In the genomic region with DNA sequence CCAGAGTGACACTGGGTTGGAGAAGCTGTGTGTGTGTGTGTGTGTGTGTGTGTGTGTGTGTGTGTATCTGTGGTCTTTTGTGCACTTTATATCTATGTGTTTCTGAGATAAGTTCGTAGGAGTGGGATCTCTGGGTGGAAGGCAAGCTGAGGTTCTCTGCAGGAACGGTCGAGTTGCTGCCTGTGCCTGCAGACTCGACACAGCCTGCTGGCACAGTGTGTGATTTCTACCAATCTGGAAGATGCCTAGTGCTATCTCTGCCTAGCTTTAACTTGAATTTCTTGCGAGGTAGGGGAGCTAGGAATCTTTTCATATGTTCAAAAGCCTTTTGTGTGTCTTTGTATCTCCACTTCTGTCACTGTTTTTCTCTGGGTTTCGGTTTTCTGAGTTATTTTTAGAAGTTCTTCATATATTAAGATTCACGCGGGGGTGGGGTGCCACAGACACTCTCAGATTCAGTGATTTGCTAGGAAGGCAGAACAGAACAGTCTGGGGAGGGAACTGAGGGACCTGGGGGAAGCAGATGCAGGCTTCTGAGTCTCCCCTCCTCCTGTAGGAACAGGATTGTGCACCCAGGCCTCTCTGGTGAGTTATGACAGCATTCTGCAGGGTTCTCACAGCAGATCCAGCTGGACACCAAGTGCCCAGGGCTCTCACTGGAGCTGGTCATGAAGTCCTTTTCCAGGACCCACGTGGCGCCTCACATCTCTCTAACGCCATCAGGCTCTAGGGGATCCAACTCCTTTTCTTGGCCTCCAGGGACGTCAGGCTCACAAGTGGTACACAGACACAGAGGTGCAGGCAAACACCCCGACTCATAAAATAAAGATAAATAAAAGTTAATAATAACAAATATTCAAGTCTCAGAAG, we compare ENCODE assay signal across 14 mouse cellular contexts. TPM values are rescaled to one million over a fixed set of nuclear protein-coding genes. Genes with fewer than 3 reads are reported as not detected.
DNase-seq lines count a peak whose midpoint lies in the region; ATAC-seq and TF ChIP-seq lines count a peak whose summit lies in the region.
"Had no signal": no experiment of that assay in that cellular context is flagged by ENCODE, and none has a peak within 500 bp of the region (broad histone marks: within the 10 kb centered on the region; RNA-seq: fewer than 3 reads in every experiment).

No protein-coding gene starts in this region.

- H3K4me2 ChIP-seq in heart, embryonic 12.5 days = peak overlapping the region; percentile 42
- no peak overlapping the region for H3K4me2 ChIP-seq in liver, embryonic 11.5 days
- H3K4me2 ChIP-seq: limb, embryonic 12.5 days had no signal

- ATAC-seq in heart, embryonic 12.5 days (ENCODE audit: insufficient number of reproducible peaks, low FRiP score) = no peak
- ATAC-seq in liver, embryonic 11.5 days (replicated peaks; ENCODE audit: low FRiP score) = no peak
- ATAC-seq: intestine, embryonic 16.5 days had no signal

- peak overlapping the region; percentile 42 for H3K27ac ChIP-seq in heart, embryonic 12.5 days (ENCODE audit: poor library complexity, severe bottlenecking)
- H3K27ac ChIP-seq in heart, adult 2 months = no peak overlapping the region
- peak overlapping the region; percentile 63 for H3K27ac ChIP-seq in bone marrow macrophage, adult 2 months (ENCODE audit: insufficient read depth, low read depth, low read length)
- no peak overlapping the region for H3K27ac ChIP-seq in liver, embryonic 11.5 days (ENCODE audit: low read depth, low read length)
- H3K27ac ChIP-seq: limb, embryonic 12.5 days had no signal

- H3K79me2 ChIP-seq in heart, adult 2 months (replicated peaks; ENCODE audit: control insufficient read depth, insufficient read depth, low read length) = no peaks in the 10 kb centered on the region

- H3K36me3 ChIP-seq in heart, embryonic 12.5 days = peaks cover 3% of the 10 kb centered on the region; the same call in 1 of the 2 replicates
- no peaks in the 10 kb centered on the region for H3K36me3 ChIP-seq in heart, adult 2 months (ENCODE audit: control insufficient read depth, insufficient read depth, low read length)
- H3K36me3 ChIP-seq in liver, embryonic 11.5 days (ENCODE audit: control insufficient read depth, insufficient read depth, low read length) = no peaks in the 10 kb centered on the region
- H3K36me3 ChIP-seq: limb, embryonic 12.5 days had no signal

- H3K4me3 ChIP-seq in heart, embryonic 12.5 days = no peak overlapping the region
- no peak overlapping the region for H3K4me3 ChIP-seq in heart, adult 2 months
- H3K4me3 ChIP-seq in bone marrow macrophage, adult 2 months (ENCODE audit: insufficient read depth, low read length) = no peak overlapping the region
- no peak overlapping the region for H3K4me3 ChIP-seq in liver, embryonic 11.5 days (ENCODE audit: low read depth, low read length)
- H3K4me3 ChIP-seq: limb, embryonic 12.5 days had no signal

- no peaks in the 10 kb centered on the region for H3K27me3 ChIP-seq in heart, embryonic 12.5 days (replicated peaks)
- H3K27me3 ChIP-seq in heart, adult 2 months (ENCODE audit: control insufficient read depth, insufficient read depth, low read length) = no peaks in the 10 kb centered on the region
- H3K27me3 ChIP-seq in liver, embryonic 11.5 days (replicated peaks; ENCODE audit: control insufficient read depth, insufficient read depth, low read length) = no peaks in the 10 kb centered on the region
- H3K27me3 ChIP-seq: limb, embryonic 12.5 days had no signal

- DNase-seq in heart, adult 2 months = no peak
- DNase-seq in A20 (ENCODE audit: low read depth, low spot score) = peak; percentile 21
- peak; percentile 53 to 75 for DNase-seq in left cerebral cortex, postnatal 10 days (ENCODE audit: extremely low spot score in 1 of 2, low spot score in 2 of 2)
- no peak for DNase-seq in urinary bladder, postnatal 36 days (ENCODE audit: low spot score in 2 of 2)
- DNase-seq in liver, embryonic 11.5 days (ENCODE audit: low spot score) = no peak
- DNase-seq in retina, postnatal 1 day = no peak
- DNase-seq: adrenal gland, adult 8-10 months; embryo, embryonic 11 days; lung, postnatal 10 days had no signal

- TF ChIP-seq POLR2A in heart, adult 2 months (IDR thresholded peaks at IDR 0.05; ENCODE audit: insufficient read depth, low read depth, low read length) = no peak
- TF ChIP-seq POLR2A in bone marrow macrophage, adult 2 months (IDR thresholded peaks at IDR 0.05; ENCODE audit: borderline replicate concordance, low read depth, low read length) = no peak

- no peak for TF ChIP-seq CTCF in heart, adult 2 months (IDR thresholded peaks at IDR 0.05)
- TF ChIP-seq CTCF in bone marrow macrophage, adult 2 months (IDR thresholded peaks at IDR 0.05; ENCODE audit: low read depth, low read length) = no peak

- H3K9ac ChIP-seq in heart, embryonic 12.5 days = peak overlapping the region; percentile 51
- no peak overlapping the region for H3K9ac ChIP-seq in heart, adult 2 months (ENCODE audit: low read depth, low read length)
- H3K9ac ChIP-seq in liver, embryonic 11.5 days (ENCODE audit: low read depth, low read length) = no peak overlapping the region
- H3K9ac ChIP-seq: limb, embryonic 12.5 days had no signal

- intact Hi-C loops in heart, adult 2 months (cut with DNase I) = no loop called here
- intact Hi-C loops in left cerebral cortex, postnatal 10 days (cut with DNase I) = no loop called here

- WGBS in heart, embryonic 12.5 days = 40% methylated on average over 13 of the region's 13 CpGs
- 35% methylated on average over 13 of the region's 13 CpGs for WGBS in heart, adult 2 months
- 65% methylated on average over 13 of the region's 13 CpGs for WGBS in liver, embryonic 11.5 days

- peaks cover 11% of the 10 kb centered on the region; the same call in 1 of the 2 replicates for H3K9me3 ChIP-seq in heart, embryonic 12.5 days (replicated peaks)
- H3K9me3 ChIP-seq in liver, embryonic 11.5 days (ENCODE audit: control insufficient read depth, low read length) = no peaks in the 10 kb centered on the region
- H3K9me3 ChIP-seq: G1E had no signal

- TF ChIP-seq EP300 in heart, adult 2 months (IDR thresholded peaks at IDR 0.05; ENCODE audit: insufficient read depth, low read depth, low read length) = no peak

- H3K4me1 ChIP-seq in heart, embryonic 12.5 days (replicated peaks) = peaks cover 17% of the 10 kb centered on the region
- no peaks in the 10 kb centered on the region; the same call in 1 of the 2 replicates for H3K4me1 ChIP-seq in heart, adult 2 months (ENCODE audit: control insufficient read depth, insufficient read depth, low read length)
- peaks cover 12% of the 10 kb centered on the region for H3K4me1 ChIP-seq in bone marrow macrophage, adult 2 months (ENCODE audit: control insufficient read depth, insufficient read depth, low read length)
- H3K4me1 ChIP-seq in liver, embryonic 11.5 days (replicated peaks; ENCODE audit: control insufficient read depth, insufficient read depth, low read length) = no peaks in the 10 kb centered on the region
- H3K4me1 ChIP-seq: limb, embryonic 12.5 days had no signal

RNA-seq across cellular contexts. Expression of gene Actr3b, which starts 14.4 kb away (rescaled TPM):
- polyA plus RNA-seq in heart, embryonic 12.5 days (2016; fragmentation: Nextera tagmentation; extraction: Ambion mirVana) = 38.9 and 39.0 TPM in 2 replicates
- total RNA-seq in heart, adult 2 months (2021) = 10 to 100 TPM; 33.7 to 46.8 TPM
- 28.3 and 28.5 TPM in 2 replicates for polyA plus RNA-seq in heart, adult 2 months (2012; rRNA removed)
- polyA plus RNA-seq in bone marrow macrophage, adult 2 months (2012; ENCODE audit: insufficient read depth, insufficient read length, missing spikeins) = not detected in 2 replicates
- total RNA-seq in left cerebral cortex, postnatal 10 days (2021) = 100 to 1,000 TPM; 214 to 216 TPM
- 2.3 and 2.4 TPM in 2 replicates for polyA plus RNA-seq in liver, embryonic 11.5 days (2014; fragmentation: Nextera tagmentation; extraction: Ambion mirVana)

Comparison
In these comparisons a context has a peak if more than half of its experiments do, and no peak if none do; other contexts are left out.
1. H3K27ac ChIP-seq: peak in heart, embryonic 12.5 days (single experiment) and bone marrow macrophage, adult 2 months (single experiment); none in heart, adult 2 months (single experiment) and liver, embryonic 11.5 days (single experiment).
2. DNase-seq: peak in A20 (single experiment) and left cerebral cortex, postnatal 10 days (2 of 2); none in heart, adult 2 months (0 of 2), urinary bladder, postnatal 36 days (0 of 2), liver, embryonic 11.5 days (single experiment) and retina, postnatal 1 day (single experiment).